Mouse (Mus musculus) midbrain, embryonic 14.5 days (tissue): ENCODE results near the gene Cep350. TPM values are rescaled to one million over a fixed set of nuclear protein-coding genes. Genes with fewer than 3 reads are reported as not detected.

Experiments used
- ATAC-seq: fragments of 200-750 bp; cut with Nextera tagmentation; 2 replicates; pipeline ENCODE4 v1.8.0; 2017; ENCODE audit warnings: moderate number of reproducible peaks, moderate library complexity; ENCODE audit not compliant: low FRiP score, low TSS enrichment
- DNase-seq: peaks from one replicate; pipeline ENCODE4 v3.0.0-alpha.2; 2015
- H3K27ac ChIP-seq: fragments of 300-500 bp; sonication (generic); replicated peaks from 2 replicates; pipeline ENCODE4 v1.5.1; 2014; ENCODE audit warnings: mild to moderate bottlenecking, low read depth, low read length, moderate library complexity
- H3K27me3 ChIP-seq: fragments of 300-500 bp; sonication (generic); 2 replicates; pipeline ENCODE4 v1.6.1; 2014; ENCODE audit warnings: low read length, control low read depth, mixed read lengths; ENCODE audit not compliant: control insufficient read depth, insufficient read depth
- H3K36me3 ChIP-seq: fragments of 300-500 bp; sonication (generic); 2 replicates; pipeline ENCODE4 v1.6.1; 2014; ENCODE audit warnings: low read length, control low read depth; ENCODE audit not compliant: control insufficient read depth, insufficient read depth
- H3K4me1 ChIP-seq: fragments of 300-500 bp; sonication (generic); 2 replicates; pipeline ENCODE4 v1.6.1; 2014; ENCODE audit warnings: mild to moderate bottlenecking, antibody characterized with exemption, low read length, control low read depth; ENCODE audit not compliant: control insufficient read depth, insufficient read depth
- H3K4me2 ChIP-seq: fragments of 300-500 bp; sonication (generic); 2 replicates; pipeline ENCODE4 v1.6.1; 2014; ENCODE audit warnings: mild to moderate bottlenecking, low read length, moderate library complexity
- H3K4me3 ChIP-seq: fragments of 300-500 bp; sonication (generic); replicated peaks from 2 replicates; pipeline ENCODE4 v1.5.1; 2014; ENCODE audit warnings: low read depth, low read length
- H3K9ac ChIP-seq: fragments of 300-500 bp; sonication (generic); replicated peaks from 2 replicates; pipeline ENCODE4 v1.6.1; 2014; ENCODE audit warnings: mild to moderate bottlenecking, low read length, moderate library complexity
- H3K9me3 ChIP-seq: fragments of 300-500 bp; sonication (generic); 2 replicates; pipeline ENCODE4 v1.6.1; 2016; ENCODE audit warnings: low read length, control low read depth, mixed read lengths; ENCODE audit not compliant: control insufficient read depth
- WGBS: fragments of 180-500 bp; shearing (Covaris S2); extraction: QIAGEN DNeasy Blood & Tissue Kit; methylation state at CpG from one replicate; pipeline ENCODE4 v1.1.7; 2014; 5-methylcytosine and 5-hydroxymethylcytosine counted together
- polyA plus RNA-seq: library from polyadenylated mRNA; unstranded; fragments of >200 nt; fragmentation: Nextera tagmentation; extraction: Ambion mirVana; gene quantifications from 2 replicates; pipeline ENCODE4 v1.2.1, GENCODE M21; 2014

Gene Cep350
- polyA plus RNA-seq, 1 experiment from 2014 or later = 14.6 TPM

DNA sequence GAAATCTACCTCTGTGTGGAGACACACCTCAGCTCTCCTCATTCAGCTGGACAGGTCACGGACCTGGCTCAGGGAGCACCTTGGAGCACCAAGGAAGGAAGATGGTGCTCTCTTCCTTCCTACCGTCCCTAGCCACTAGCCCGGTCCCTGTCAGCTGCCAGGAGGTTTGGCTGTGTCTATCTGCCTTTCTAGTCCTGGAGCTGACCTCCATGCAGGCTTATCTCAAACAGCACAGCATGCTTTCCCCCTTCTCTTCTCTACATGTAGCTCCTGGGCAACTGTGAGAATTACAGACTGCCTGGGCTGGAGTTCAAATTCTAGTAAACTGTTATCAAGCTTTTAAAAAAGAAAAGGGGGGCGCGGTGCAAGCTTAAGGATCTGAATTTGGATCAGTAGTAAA lies 120.0 kb downstream of the Cep350 start:
- no peak overlapping the region for H3K27ac ChIP-seq
- no peak overlapping the region for H3K4me2 ChIP-seq
- H3K27me3 ChIP-seq = no peaks in the 10 kb centered on the region
- H3K4me1 ChIP-seq = no peaks in the 10 kb centered on the region
- ATAC-seq (no peak), DNase-seq (no peak)
- no peaks in the 10 kb centered on the region for H3K9me3 ChIP-seq
- peaks cover 53% of the 10 kb centered on the region for H3K36me3 ChIP-seq
- no peak overlapping the region for H3K9ac ChIP-seq
- H3K4me3 ChIP-seq = no peak overlapping the region
- 96% methylated on average over 5 of the region's 5 CpGs for WGBS

DNA sequence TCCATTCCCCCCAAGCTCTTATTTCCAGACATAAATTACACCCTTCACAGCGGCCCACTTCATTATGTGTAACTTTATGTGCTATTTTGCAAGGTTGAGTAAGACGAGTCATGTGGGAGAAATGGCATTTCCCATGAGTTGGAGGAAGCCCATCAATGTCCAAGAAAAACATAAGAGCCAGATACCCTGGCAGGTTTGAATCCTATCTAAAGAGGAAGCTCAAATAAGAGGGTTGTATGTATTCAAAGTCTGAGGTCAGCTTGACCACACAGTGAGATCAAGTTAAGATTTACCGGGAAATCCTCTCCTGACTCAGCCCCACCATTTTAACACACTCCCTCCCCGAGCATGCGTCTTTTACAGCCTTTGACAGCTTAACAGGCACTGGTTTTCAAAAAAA lies 128.8 kb downstream of the Cep350 start:
- ATAC-seq = no peak
- peaks cover 32% of the 10 kb centered on the region for H3K36me3 ChIP-seq

DNA sequence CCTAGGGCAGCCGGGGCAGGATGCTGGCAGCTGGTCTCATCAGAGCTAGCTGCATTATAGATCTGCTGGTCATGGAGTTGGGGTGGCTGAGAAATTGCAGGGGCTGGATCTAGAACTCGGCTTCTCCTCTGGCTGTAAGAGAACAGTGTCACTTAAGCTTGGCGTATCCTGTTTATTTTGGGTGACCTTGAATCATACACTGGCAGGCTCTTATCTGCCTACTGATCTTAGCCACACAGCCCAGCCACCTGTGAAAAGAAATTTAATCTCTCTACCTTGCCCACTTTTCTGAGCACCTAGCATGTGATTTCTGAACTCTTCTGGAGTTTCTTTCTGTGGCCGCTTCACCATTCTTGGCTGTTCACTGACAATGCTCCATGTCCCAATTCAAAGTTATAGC lies 129.5 kb downstream of the Cep350 start:
- Histone ChIP-seq H3K36me3 (peaks cover 30% of the 10 kb centered on the region), H3K4me1 (no peaks in the 10 kb centered on the region), H3K27me3 (no peaks in the 10 kb centered on the region), H3K4me3 (no peak overlapping the region), H3K4me2 (no peak overlapping the region), H3K27ac (no peak overlapping the region), H3K9me3 (no peaks in the 10 kb centered on the region), H3K9ac (no peak overlapping the region)
- no peak for DNase-seq
- 94% methylated on average over 4 of the region's 4 CpGs for WGBS
- ATAC-seq = no peak

More for the DNA sequence above, 128.8 kb downstream of the Cep350 start:
- H3K9me3 ChIP-seq = no peaks in the 10 kb centered on the region
- H3K4me2 ChIP-seq = no peak overlapping the region
- no peaks in the 10 kb centered on the region for H3K27me3 ChIP-seq
- WGBS = 92% methylated on average over 5 of the region's 5 CpGs
- H3K4me1 ChIP-seq = no peaks in the 10 kb centered on the region
- H3K9ac ChIP-seq = no peak overlapping the region
- DNase-seq = no peak
- H3K27ac ChIP-seq = no peak overlapping the region
- H3K4me3 ChIP-seq = no peak overlapping the region

DNA sequence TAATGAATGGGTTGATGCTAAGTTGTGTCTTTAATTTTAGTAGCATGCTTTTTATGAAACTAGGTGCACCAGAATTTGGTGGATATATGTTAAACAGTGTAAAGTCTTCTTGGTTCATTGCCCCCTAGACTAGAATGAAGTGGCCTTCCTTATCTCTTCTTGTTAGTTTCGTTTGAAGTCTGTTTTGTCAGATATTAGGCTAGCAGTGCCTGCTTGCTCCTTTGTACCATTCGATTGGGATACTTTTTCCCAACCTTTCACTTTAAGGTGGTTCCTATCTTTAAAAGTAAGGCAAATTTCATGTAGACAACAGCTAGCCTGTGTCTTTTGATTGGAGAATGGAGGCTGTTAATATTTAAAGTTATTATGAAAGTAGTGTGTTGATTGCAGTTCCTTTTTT lies 137.4 kb downstream of the Cep350 start:
- no peaks in the 10 kb centered on the region; the same call in 1 of the 2 replicates for H3K36me3 ChIP-seq
- WGBS = 72% methylated on average over 2 of the region's 2 CpGs
- H3K9ac ChIP-seq = no peak overlapping the region
- no peaks in the 10 kb centered on the region for H3K27me3 ChIP-seq
- H3K4me1 ChIP-seq = no peaks in the 10 kb centered on the region
- H3K4me3 ChIP-seq = no peak overlapping the region
- no peaks in the 10 kb centered on the region for H3K9me3 ChIP-seq
- DNase-seq (no peak), ATAC-seq (no peak)
- no peak overlapping the region for H3K27ac ChIP-seq
- no peak overlapping the region for H3K4me2 ChIP-seq

DNA sequence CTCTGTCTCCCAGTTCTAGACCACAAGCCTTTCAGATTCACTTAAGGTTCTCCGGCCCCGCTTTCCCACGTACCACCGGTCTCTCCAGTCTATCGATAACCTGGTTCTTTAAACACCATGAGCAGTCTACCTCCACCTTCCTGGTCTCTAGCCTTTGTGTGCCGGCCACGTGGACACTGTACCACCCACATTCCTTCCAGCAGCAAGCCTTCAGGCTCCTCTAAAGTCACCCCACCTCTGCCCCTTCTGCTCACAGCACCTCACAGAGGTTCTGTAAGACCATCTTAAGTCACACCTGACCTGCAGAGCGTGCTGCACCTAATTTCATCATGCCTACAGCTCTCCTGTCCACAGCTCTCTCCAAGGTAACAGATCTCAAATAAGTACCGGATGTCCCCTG lies 139.4 kb downstream of the Cep350 start:
- 90% methylated on average over 9 of the region's 9 CpGs for WGBS

DNA sequence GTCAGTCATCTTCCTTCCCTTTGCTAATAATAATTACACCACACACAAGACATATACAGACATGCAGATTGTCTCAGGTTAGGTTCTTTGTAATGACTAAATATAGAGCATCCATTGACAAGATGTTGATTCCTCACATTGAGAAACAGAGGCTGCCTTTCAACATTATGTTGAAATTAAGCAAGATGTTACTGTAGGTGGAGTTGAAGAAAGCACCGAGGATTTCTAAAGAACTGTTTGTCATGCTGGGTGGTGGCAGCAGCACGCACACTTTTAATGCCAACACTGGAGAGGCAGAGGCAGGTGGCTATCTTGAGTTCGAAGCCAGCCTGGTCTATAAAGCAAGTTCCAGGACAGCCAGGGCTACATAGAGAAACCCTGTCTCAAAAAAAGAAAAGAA lies 141.1 kb downstream of the Cep350 start:
- H3K9ac ChIP-seq = no peak overlapping the region
- H3K9me3 ChIP-seq = no peaks in the 10 kb centered on the region
- H3K4me1 ChIP-seq = no peaks in the 10 kb centered on the region
- WGBS = 92% methylated on average over 3 of the region's 3 CpGs
- no peaks in the 10 kb centered on the region for H3K36me3 ChIP-seq
- no peaks in the 10 kb centered on the region for H3K27me3 ChIP-seq
- H3K27ac ChIP-seq = no peak overlapping the region
- ATAC-seq (no peak), DNase-seq (no peak)
- no peak overlapping the region for H3K4me2 ChIP-seq
- H3K4me3 ChIP-seq = no peak overlapping the region

More for the DNA sequence above, 139.4 kb downstream of the Cep350 start:
- DNase-seq = no peak
- H3K4me2 ChIP-seq = no peak overlapping the region
- H3K4me3 ChIP-seq = no peak overlapping the region
- H3K36me3 ChIP-seq = no peaks in the 10 kb centered on the region; the same call in 1 of the 2 replicates
- no peaks in the 10 kb centered on the region for H3K27me3 ChIP-seq
- no peak overlapping the region for H3K27ac ChIP-seq
- H3K4me1 ChIP-seq = no peaks in the 10 kb centered on the region
- no peak overlapping the region for H3K9ac ChIP-seq
- no peaks in the 10 kb centered on the region for H3K9me3 ChIP-seq
- no peak for ATAC-seq

DNA sequence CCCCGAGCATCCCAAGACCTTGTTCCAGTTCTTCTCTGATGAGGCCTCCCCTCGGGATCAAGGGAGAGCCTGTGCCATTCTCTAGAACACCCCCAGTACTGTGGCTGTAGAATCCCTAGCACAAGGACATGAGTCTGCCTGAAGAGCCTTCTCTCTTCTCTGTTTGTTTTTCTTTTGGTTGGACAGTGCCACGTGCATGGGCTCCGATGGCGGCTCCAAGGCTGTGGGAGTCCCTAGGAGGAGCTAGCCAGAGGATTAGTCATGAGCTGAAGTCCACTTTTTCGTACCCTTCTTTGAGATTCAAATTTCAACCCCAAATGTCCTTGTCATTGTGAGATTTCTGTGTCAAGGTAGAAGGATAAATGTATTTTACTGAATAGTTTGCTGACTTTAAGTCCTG lies 142.2 kb downstream of the Cep350 start:
- WGBS = 76% methylated on average over 6 of the region's 6 CpGs
- Histone ChIP-seq H3K36me3 (no peaks in the 10 kb centered on the region), H3K9me3 (no peaks in the 10 kb centered on the region), H3K4me2 (no peak overlapping the region), H3K4me1 (no peaks in the 10 kb centered on the region), H3K9ac (no peak overlapping the region), H3K27ac (no peak overlapping the region), H3K27me3 (no peaks in the 10 kb centered on the region), H3K4me3 (no peak overlapping the region)
- DNase-seq (no peak), ATAC-seq (no peak)

DNA sequence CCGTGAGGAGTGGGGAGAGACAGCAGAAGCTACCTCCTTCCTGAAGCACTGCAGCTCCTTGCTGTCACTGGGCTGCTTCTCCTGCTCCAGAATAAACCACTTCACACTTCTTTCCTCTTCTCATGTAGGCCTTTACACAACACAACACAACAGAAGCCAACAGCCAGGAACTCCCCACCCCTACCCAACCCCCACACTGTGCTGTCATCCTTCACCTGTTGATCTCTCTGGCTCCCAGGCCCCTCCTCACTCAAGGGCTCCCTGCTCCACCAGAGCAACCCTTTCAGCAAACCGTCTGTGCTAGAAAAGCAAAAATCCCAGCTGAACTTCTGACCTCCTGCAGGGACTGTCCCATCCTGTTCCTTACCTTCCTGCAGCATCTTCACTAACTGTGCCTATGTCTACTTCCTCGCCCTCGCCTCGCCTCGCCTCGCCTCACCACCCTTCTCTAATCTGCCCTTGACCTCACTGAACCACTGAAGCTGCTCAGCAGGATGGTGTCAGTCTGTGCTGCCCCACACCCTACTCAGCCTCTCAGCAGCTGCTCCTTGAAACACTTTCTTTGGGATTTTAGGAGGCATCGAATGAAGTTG lies 145.3 kb downstream of the Cep350 start:
- no peaks in the 10 kb centered on the region for H3K9me3 ChIP-seq
- ATAC-seq = no peak
- no peaks in the 10 kb centered on the region for H3K27me3 ChIP-seq
- no peak overlapping the region for H3K4me3 ChIP-seq
- no peak overlapping the region for H3K27ac ChIP-seq
- no peak overlapping the region for H3K4me2 ChIP-seq
- no peaks in the 10 kb centered on the region for H3K36me3 ChIP-seq
- H3K4me1 ChIP-seq = no peaks in the 10 kb centered on the region
- H3K9ac ChIP-seq = no peak overlapping the region
- WGBS = 58% methylated on average over 8 of the region's 8 CpGs
- no peak for DNase-seq

DNA sequence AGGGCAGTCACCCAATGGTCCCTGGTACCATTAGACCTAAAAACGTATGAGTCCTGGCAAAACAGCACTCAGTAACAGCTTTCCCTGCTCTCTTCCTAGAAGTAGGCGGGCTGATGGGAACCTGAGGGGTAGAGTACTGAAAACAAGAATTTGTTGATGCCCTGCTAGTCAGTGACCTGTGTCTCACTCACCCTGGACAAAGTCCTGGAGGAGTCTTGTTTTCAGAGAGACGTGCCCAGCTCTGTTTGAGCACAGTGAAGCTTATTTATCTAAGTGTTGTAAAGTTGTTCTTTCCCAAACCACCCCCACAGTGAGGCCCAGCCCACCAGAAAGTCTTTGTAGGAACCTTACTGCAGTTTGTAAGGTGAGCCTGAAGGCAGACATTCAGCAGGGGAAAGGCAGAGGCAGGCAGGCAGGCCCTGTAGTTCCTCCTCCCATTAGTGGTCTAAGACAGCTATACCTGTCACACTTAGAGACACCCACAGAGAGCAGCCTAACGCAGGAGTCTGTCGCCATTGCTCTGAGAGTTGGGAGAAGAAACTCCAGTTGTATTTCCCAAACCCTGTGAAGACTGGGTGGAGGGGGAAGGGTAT lies 146.2 kb downstream of the Cep350 start:
- Histone ChIP-seq H3K4me2 (no peak overlapping the region), H3K9ac (no peak overlapping the region), H3K36me3 (no peaks in the 10 kb centered on the region), H3K4me3 (no peak overlapping the region), H3K4me1 (no peaks in the 10 kb centered on the region), H3K9me3 (0 out of 2 replicates have a peak, but pooled peaks cover 3% of the 10 kb centered on the region), H3K27me3 (no peaks in the 10 kb centered on the region), H3K27ac (no peak overlapping the region)
- ATAC-seq (no peak), DNase-seq (no peak)
- WGBS = 64% methylated on average over 5 of the region's 5 CpGs
